Mouse (Mus musculus) left cerebral cortex, postnatal 14 days (tissue): ENCODE data around the gene Klhl32. TPM values are rescaled to one million over a fixed set of nuclear protein-coding genes. Genes with fewer than 3 reads are reported as not detected.
"Not testable (repeated sequence)": the region's sequence is repeated elsewhere in the genome, so short reads cannot be mapped to it uniquely, and the experiment has no call there.

Experiments used
- DNase-seq, 2 experiments: peaks; one replicate each; pipeline ENCODE4 v3.0.0; 2021 to 2022; ENCODE audit warnings: low spot score in 2 of 2, mixed read lengths in 1 of 2
- intact Hi-C: fragments of 180-260 bp; cut with DNase I; formaldehyde crosslinking; loops from one replicate; pipeline ENCODE4 v1.15.1; 2025
- total RNA-seq, 2 experiments: library from RNA; stranded (reverse); gene quantifications; 2 replicates each; pipeline ENCODE4 v1.2.3; 2021

Gene Klhl32
- total RNA-seq, 2 experiments from 2014 or later, result 17.1 to 18.8 TPM

- intact Hi-C loops, result loop anchor here (5.0 to 10.0 kb wide), 2 partner anchors 154 to 451 kb away; no protein-coding TSS in a partner anchor
- peak; percentile 34 to 58 for DNase-seq
These were observed 152.3 kb downstream of the Klhl32 start for GRCm38 (mm10) chr4:24698528-24699117.

GRCm38 (mm10) chr4:24680080-24680479 lies 170.8 kb downstream of the Klhl32 start:
- no peak for DNase-seq
- intact Hi-C loops, result no loop called here

GRCm38 (mm10) chr4:24670007-24670406 lies 180.9 kb downstream of the Klhl32 start:
- intact Hi-C loops, result no loop called here
- peak in 1 of 2 experiments; percentile 30 for DNase-seq

- peak; percentile 19 to 54 for DNase-seq
- intact Hi-C loops, result no loop called here
These were observed 191.7 kb downstream of the Klhl32 start for GRCm38 (mm10) chr4:24659218-24659617.

GRCm38 (mm10) chr4:24644735-24645134 lies 206.2 kb downstream of the Klhl32 start:
- DNase-seq, intact Hi-C loops: not testable (repeated sequence)

GRCm38 (mm10) chr4:24642306-24642705 lies 208.6 kb downstream of the Klhl32 start:
- no peak for DNase-seq
- intact Hi-C loops, result no loop called here

GRCm38 (mm10) chr4:24631177-24631911 lies 219.6 kb downstream of the Klhl32 start:
- DNase-seq, result no peak
- intact Hi-C loops, result no loop called here

- no peak for DNase-seq
- intact Hi-C loops, result no loop called here
These were observed 220.5 kb downstream of the Klhl32 start for GRCm38 (mm10) chr4:24630430-24630829.

- no peak for DNase-seq
These were observed 223.1 kb downstream of the Klhl32 start for GRCm38 (mm10) chr4:24627871-24628270.

GRCm38 (mm10) chr4:24626686-24627085 lies 224.2 kb downstream of the Klhl32 start:
- no peak for DNase-seq

More at GRCm38 (mm10) chr4:24627871-24628270, 223.1 kb downstream of the Klhl32 start:
- intact Hi-C loops, result no loop called here

GRCm38 (mm10) chr4:24625951-24626584 lies 224.9 kb downstream of the Klhl32 start:
- DNase-seq, result no peak
- intact Hi-C loops, result no loop called here

More at GRCm38 (mm10) chr4:24626686-24627085, 224.2 kb downstream of the Klhl32 start:
- intact Hi-C loops, result no loop called here

- intact Hi-C loops, result no loop called here
- DNase-seq, result peak; percentile 34 to 51
These were observed 229.3 kb downstream of the Klhl32 start for GRCm38 (mm10) chr4:24621422-24622187.

GRCm38 (mm10) chr4:24620440-24620839 lies 230.5 kb downstream of the Klhl32 start:
- intact Hi-C loops, result no loop called here
- DNase-seq, result peak; percentile 14 to 15

GRCm38 (mm10) chr4:24620005-24620404 lies 230.9 kb downstream of the Klhl32 start:
- no peak for DNase-seq
- intact Hi-C loops, result no loop called here

GRCm38 (mm10) chr4:24609564-24609963 lies 241.4 kb downstream of the Klhl32 start:
- no peak for DNase-seq
- intact Hi-C loops, result no loop called here

- intact Hi-C loops, result no loop called here
- no peak for DNase-seq
These were observed 241.8 kb downstream of the Klhl32 start for GRCm38 (mm10) chr4:24609085-24609484.

GRCm38 (mm10) chr4:24601711-24602110 lies 249.2 kb downstream of the Klhl32 start:
- intact Hi-C loops, result no loop called here

GRCm38 (mm10) chr4:24598637-24599036 lies 252.3 kb downstream of the Klhl32 start:
- intact Hi-C loops, result no loop called here
- no peak for DNase-seq

More at GRCm38 (mm10) chr4:24601711-24602110, 249.2 kb downstream of the Klhl32 start:
- no peak for DNase-seq

- DNase-seq, result no peak
- intact Hi-C loops, result no loop called here
These were observed 253.8 kb downstream of the Klhl32 start for GRCm38 (mm10) chr4:24596942-24597611.
